Mouse (Mus musculus) thymus, postnatal 10 days (tissue): ENCODE results near the gene Pou3f3.

ENCODE experiments used
- DNase-seq, 2 experiments: peaks; one replicate each; pipeline ENCODE4 v3.0.0; 2021; ENCODE audit warnings: low spot score in 2 of 2

Gene Pou3f3

GRCm38 (mm10) chr1:42694665-42695577 is 647 bp upstream of the Pou3f3 start:
- no peak for DNase-seq

- DNase-seq = no peak
Measured at GRCm38 (mm10) chr1:42696371-42697031, 933 bp downstream of the Pou3f3 start.

- no peak for DNase-seq
Measured at GRCm38 (mm10) chr1:42697321-42697755, 1.8 kb downstream of the Pou3f3 start.

- DNase-seq = no peak
Measured at GRCm38 (mm10) chr1:42697756-42698583, 2.4 kb downstream of the Pou3f3 start.

- DNase-seq = no peak
Measured at GRCm38 (mm10) chr1:42698584-42699333, 3.2 kb downstream of the Pou3f3 start.

- DNase-seq = no peak
Measured at GRCm38 (mm10) chr1:42699471-42699871, 3.9 kb downstream of the Pou3f3 start.

- DNase-seq = no peak
Measured at GRCm38 (mm10) chr1:42700171-42700570, 4.6 kb downstream of the Pou3f3 start.

- no peak for DNase-seq
Measured at GRCm38 (mm10) chr1:42700815-42701214, 5.2 kb downstream of the Pou3f3 start.

GRCm38 (mm10) chr1:42701833-42702611 is 6.5 kb downstream of the Pou3f3 start:
- no peak for DNase-seq

GRCm38 (mm10) chr1:42702984-42703383 is 7.4 kb downstream of the Pou3f3 start:
- no peak for DNase-seq

GRCm38 (mm10) chr1:42703424-42703823 is 7.9 kb downstream of the Pou3f3 start:
- no peak for DNase-seq

GRCm38 (mm10) chr1:42703851-42704613 is 8.5 kb downstream of the Pou3f3 start:
- DNase-seq = no peak

- no peak for DNase-seq
Measured at GRCm38 (mm10) chr1:42704981-42705810, 9.6 kb downstream of the Pou3f3 start.

GRCm38 (mm10) chr1:42705811-42706160 is 10.2 kb downstream of the Pou3f3 start:
- DNase-seq = no peak

GRCm38 (mm10) chr1:42707196-42707595 is 11.6 kb downstream of the Pou3f3 start:
- DNase-seq = no peak

- DNase-seq = no peak
Measured at GRCm38 (mm10) chr1:42707611-42708130, 12.1 kb downstream of the Pou3f3 start.

GRCm38 (mm10) chr1:42709024-42709423 is 13.5 kb downstream of the Pou3f3 start:
- no peak for DNase-seq

- no peak for DNase-seq
Measured at GRCm38 (mm10) chr1:42709431-42710160, 14.0 kb downstream of the Pou3f3 start.
